Mouse (Mus musculus) liver, embryonic 11.5 days (tissue): ENCODE results near the gene Ccdc40. TPM values are rescaled to one million over a fixed set of nuclear protein-coding genes. Genes with fewer than 3 reads are reported as not detected.

ENCODE experiments used
- ATAC-seq: fragments of 200-750 bp; cut with Nextera tagmentation; replicated peaks from 2 replicates; pipeline ENCODE4 v1.8.0; 2017; ENCODE audit warnings: moderate number of reproducible peaks, mild to moderate bottlenecking, moderate TSS enrichment, moderate library complexity; ENCODE audit not compliant: low FRiP score
- DNase-seq: peaks from one replicate; pipeline ENCODE4 v3.0.0-alpha.2; 2017; ENCODE audit warnings: low spot score
- H3K27ac ChIP-seq: fragments of 300-500 bp; sonication (generic); 2 replicates; pipeline ENCODE4 v1.5.1; 2014; ENCODE audit warnings: mild to moderate bottlenecking, low read depth, low read length, control low read depth
- H3K27me3 ChIP-seq: fragments of 300-500 bp; sonication (generic); replicated peaks from 2 replicates; pipeline ENCODE4 v1.6.1; 2014; ENCODE audit warnings: low read length, mixed read lengths; ENCODE audit not compliant: control insufficient read depth, insufficient read depth
- H3K36me3 ChIP-seq: fragments of 300-500 bp; sonication (generic); 2 replicates; pipeline ENCODE4 v1.6.1; 2014; ENCODE audit warnings: mild to moderate bottlenecking, low read length, moderate library complexity, mixed read lengths; ENCODE audit not compliant: control insufficient read depth, insufficient read depth
- H3K4me1 ChIP-seq: fragments of 300-500 bp; sonication (generic); replicated peaks from 2 replicates; pipeline ENCODE4 v1.6.1; 2014; ENCODE audit warnings: low read length, mixed read lengths; ENCODE audit not compliant: control insufficient read depth, insufficient read depth
- H3K4me2 ChIP-seq: fragments of 300-500 bp; sonication (generic); 2 replicates; pipeline ENCODE4 v1.6.1; 2014; ENCODE audit warnings: mild to moderate bottlenecking, control low read depth, moderate library complexity
- H3K4me3 ChIP-seq: fragments of 300-500 bp; sonication (generic); 2 replicates; pipeline ENCODE4 v1.5.1; 2014; ENCODE audit warnings: low read depth, low read length, control low read depth
- H3K9ac ChIP-seq: fragments of 300-500 bp; sonication (generic); 2 replicates; pipeline ENCODE4 v1.6.1; 2014; ENCODE audit warnings: low read depth, low read length, control low read depth
- H3K9me3 ChIP-seq: fragments of 300-500 bp; sonication (generic); 2 replicates; pipeline ENCODE4 v1.6.1; 2016; ENCODE audit warnings: low read length, inconsistent platforms, mixed read lengths; ENCODE audit not compliant: control insufficient read depth
- WGBS: fragments of 180-500 bp; shearing (Covaris S2); extraction: QIAGEN DNeasy Blood & Tissue Kit; methylation state at CpG from one replicate; pipeline ENCODE4 v1.1.7; 2014; 5-methylcytosine and 5-hydroxymethylcytosine counted together
- polyA plus RNA-seq: library from polyadenylated mRNA; unstranded; fragments of >200 nt; fragmentation: Nextera tagmentation; extraction: Ambion mirVana; gene quantifications from 2 replicates; pipeline ENCODE4 v1.2.1, GENCODE M21; 2014

Gene Ccdc40
- polyA plus RNA-seq, 1 experiment from 2014 or later = 4.1 TPM

DNA sequence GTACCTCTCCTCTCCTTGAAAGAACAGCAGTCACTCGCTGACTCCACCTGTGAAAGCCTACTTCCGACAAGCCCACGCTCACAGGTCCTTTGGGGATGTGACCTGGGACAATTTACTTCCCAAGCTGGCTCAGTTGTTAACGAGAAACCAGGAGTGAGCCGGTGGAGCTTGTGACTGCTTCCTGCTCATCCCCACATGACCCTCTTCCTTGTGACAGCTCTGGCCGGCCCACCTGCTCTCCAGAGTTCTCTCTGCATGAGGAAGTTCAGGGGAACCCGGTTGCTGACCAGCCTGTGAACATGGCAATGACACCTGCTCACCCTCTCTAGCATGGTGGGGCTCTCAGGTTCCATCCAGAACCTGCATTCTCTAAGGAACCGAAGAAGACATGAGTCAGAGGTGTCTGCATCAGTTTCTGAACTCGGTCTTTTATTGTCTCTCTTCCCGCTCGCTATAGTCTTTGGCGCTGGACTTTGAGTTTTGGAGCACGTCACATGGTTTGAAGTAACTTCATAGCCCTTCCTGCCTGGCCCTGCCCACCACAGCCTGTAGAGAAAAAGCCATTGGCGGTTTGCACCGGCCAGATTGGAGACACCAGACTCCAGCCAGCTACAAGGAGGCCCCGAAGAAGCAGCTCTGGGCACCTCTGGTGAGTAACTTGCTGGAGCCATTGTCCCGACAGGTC is 86.0 kb downstream of the Ccdc40 start:
- no peak overlapping the region for H3K4me2 ChIP-seq
- no peaks in the 10 kb centered on the region for H3K4me1 ChIP-seq
- no peak overlapping the region for H3K9ac ChIP-seq
- WGBS = 68% methylated on average over 17 of the region's 17 CpGs
- no peak overlapping the region for H3K27ac ChIP-seq
- no peak for DNase-seq
- no peak for ATAC-seq
- no peaks in the 10 kb centered on the region for H3K36me3 ChIP-seq
- no peak overlapping the region for H3K4me3 ChIP-seq
- H3K9me3 ChIP-seq = no peaks in the 10 kb centered on the region
- H3K27me3 ChIP-seq = peaks cover 8% of the 10 kb centered on the region; the same call in 1 of the 2 replicates

Other genes starting within 250 kb of the Ccdc40 start
- gene Enpp7, start 240.4 kb upstream of the Ccdc40 start, polyA plus RNA-seq = not detected in 2 replicates
- gene Cbx2, start 205.6 kb upstream of the Ccdc40 start, polyA plus RNA-seq = 22.1 and 22.2 TPM in 2 replicates
- 6.5 and 7.1 TPM in 2 replicates for gene Cbx8, start 187.6 kb upstream of the Ccdc40 start, polyA plus RNA-seq
- gene Cbx4, start 142.4 kb upstream of the Ccdc40 start, polyA plus RNA-seq = 5.1 TPM in 2 replicates
- 3.4 and 3.6 TPM in 2 replicates for gene Tbc1d16, start 73 bp upstream of the Ccdc40 start, polyA plus RNA-seq
- 40.5 and 42.5 TPM in 2 replicates for gene Gaa, start 39.3 kb downstream of the Ccdc40 start, polyA plus RNA-seq
- 403 and 404 TPM in 2 replicates for gene Eif4a3, start 71.5 kb downstream of the Ccdc40 start, polyA plus RNA-seq
- 0.32 and 0.37 TPM in 2 replicates for gene Card14, start 79.2 kb downstream of the Ccdc40 start, polyA plus RNA-seq
- gene Sgsh, start 127.0 kb downstream of the Ccdc40 start, polyA plus RNA-seq = 4.4 and 5.8 TPM in 2 replicates
- 4.3 and 5.1 TPM in 2 replicates for gene Slc26a11, start 127.0 kb downstream of the Ccdc40 start, polyA plus RNA-seq
- 7.6 and 8.0 TPM in 2 replicates for gene Rnf213, start 164.5 kb downstream of the Ccdc40 start, polyA plus RNA-seq